Mouse (Mus musculus) midbrain, embryonic 14.5 days (tissue): ENCODE measurements at regions not wholly inside any gene's neighbourhood (a gene's known extent, or its start where the extent isn't known, plus 50 kb on each side); places are given as distances from the start of the nearest gene placed in this dataset.
A peak's percentile ranks its signal among the peaks of the same experiment; 100 is the strongest.

Experiments used
- ATAC-seq: fragments of 200-750 bp; cut with Nextera tagmentation; 2 replicates; pipeline ENCODE4 v1.8.0; 2017; ENCODE audit warnings: moderate number of reproducible peaks, moderate library complexity; ENCODE audit not compliant: low FRiP score, low TSS enrichment
- DNase-seq: peaks from one replicate; pipeline ENCODE4 v3.0.0-alpha.2; 2015
- H3K27ac ChIP-seq: fragments of 300-500 bp; sonication (generic); replicated peaks from 2 replicates; pipeline ENCODE4 v1.5.1; 2014; ENCODE audit warnings: mild to moderate bottlenecking, low read depth, low read length, moderate library complexity
- H3K27me3 ChIP-seq: fragments of 300-500 bp; sonication (generic); 2 replicates; pipeline ENCODE4 v1.6.1; 2014; ENCODE audit warnings: low read length, control low read depth, mixed read lengths; ENCODE audit not compliant: control insufficient read depth, insufficient read depth
- H3K36me3 ChIP-seq: fragments of 300-500 bp; sonication (generic); 2 replicates; pipeline ENCODE4 v1.6.1; 2014; ENCODE audit warnings: low read length, control low read depth; ENCODE audit not compliant: control insufficient read depth, insufficient read depth
- H3K4me1 ChIP-seq: fragments of 300-500 bp; sonication (generic); 2 replicates; pipeline ENCODE4 v1.6.1; 2014; ENCODE audit warnings: mild to moderate bottlenecking, antibody characterized with exemption, low read length, control low read depth; ENCODE audit not compliant: control insufficient read depth, insufficient read depth
- H3K4me2 ChIP-seq: fragments of 300-500 bp; sonication (generic); 2 replicates; pipeline ENCODE4 v1.6.1; 2014; ENCODE audit warnings: mild to moderate bottlenecking, low read length, moderate library complexity
- H3K4me3 ChIP-seq: fragments of 300-500 bp; sonication (generic); replicated peaks from 2 replicates; pipeline ENCODE4 v1.5.1; 2014; ENCODE audit warnings: low read depth, low read length
- H3K9ac ChIP-seq: fragments of 300-500 bp; sonication (generic); replicated peaks from 2 replicates; pipeline ENCODE4 v1.6.1; 2014; ENCODE audit warnings: mild to moderate bottlenecking, low read length, moderate library complexity
- H3K9me3 ChIP-seq: fragments of 300-500 bp; sonication (generic); 2 replicates; pipeline ENCODE4 v1.6.1; 2016; ENCODE audit warnings: low read length, control low read depth, mixed read lengths; ENCODE audit not compliant: control insufficient read depth
- WGBS: fragments of 180-500 bp; shearing (Covaris S2); extraction: QIAGEN DNeasy Blood & Tissue Kit; methylation state at CpG from one replicate; pipeline ENCODE4 v1.1.7; 2014; 5-methylcytosine and 5-hydroxymethylcytosine counted together

DNA sequence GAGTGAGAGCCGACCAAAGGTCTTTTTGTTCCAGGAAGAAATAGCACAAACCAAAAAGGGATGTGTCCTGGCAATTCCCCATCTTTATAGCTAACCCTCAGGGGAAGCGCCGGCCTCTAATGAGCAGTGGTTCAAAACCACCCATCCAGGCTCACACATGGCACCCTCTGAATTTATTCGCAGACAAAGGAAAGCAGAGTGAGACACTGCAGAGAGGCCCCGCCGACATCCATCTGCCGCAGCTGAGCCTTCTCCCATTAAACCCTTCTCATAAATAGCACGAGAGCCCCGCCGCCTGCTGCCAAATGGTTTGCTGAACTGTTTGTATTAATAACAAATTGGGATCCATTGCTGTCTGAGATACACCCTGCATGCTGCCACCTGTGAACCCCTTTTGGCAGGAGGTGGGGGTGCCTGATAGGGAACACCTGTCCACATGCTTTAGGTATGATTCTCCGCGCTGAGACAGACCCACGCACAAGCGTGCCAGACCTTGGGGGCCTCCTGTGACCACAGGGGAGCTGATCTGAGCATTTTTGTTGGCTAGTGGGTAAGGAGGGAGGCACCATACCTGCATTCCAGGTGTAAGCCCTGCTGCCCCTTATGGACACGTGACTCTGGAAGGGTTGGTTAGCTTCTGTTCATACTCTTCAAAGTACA lies 422.6 kb upstream of the Castor2 start:
- Histone ChIP-seq H3K36me3 (no peaks in the 10 kb centered on the region), H3K27me3 (no peaks in the 10 kb centered on the region), H3K27ac (no peak overlapping the region), H3K4me3 (no peak overlapping the region), H3K4me2 (no peak overlapping the region), H3K4me1 (no peaks in the 10 kb centered on the region), H3K9me3 (no peaks in the 10 kb centered on the region), H3K9ac (no peak overlapping the region)
- DNase-seq, result peak; percentile 48
- ATAC-seq, result no peak
- 70% methylated on average over 15 of the region's 15 CpGs for WGBS

DNA sequence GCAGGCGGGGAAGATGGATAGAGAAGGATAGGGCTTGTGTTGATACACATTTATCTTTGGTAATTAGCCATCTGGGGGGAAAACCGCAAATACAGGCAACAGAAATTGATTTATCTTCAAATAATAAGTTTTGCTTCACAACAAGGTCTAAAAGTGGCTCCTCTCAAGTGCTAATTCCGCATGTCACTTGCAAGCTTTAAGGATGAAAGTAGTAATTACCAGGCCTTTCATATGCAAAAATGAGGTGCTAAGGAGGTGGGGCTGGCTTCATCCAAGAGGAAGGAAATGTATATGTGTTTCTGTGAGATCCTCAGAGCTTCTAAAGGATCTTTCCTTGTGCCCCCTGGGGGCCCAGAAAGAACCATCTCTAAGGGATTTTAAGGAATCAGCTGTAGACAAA lies 423.9 kb upstream of the Castor2 start:
- peak; percentile 14 for DNase-seq
- H3K27ac ChIP-seq, result no peak overlapping the region
- 69% methylated on average over 3 of the region's 3 CpGs for WGBS

DNA sequence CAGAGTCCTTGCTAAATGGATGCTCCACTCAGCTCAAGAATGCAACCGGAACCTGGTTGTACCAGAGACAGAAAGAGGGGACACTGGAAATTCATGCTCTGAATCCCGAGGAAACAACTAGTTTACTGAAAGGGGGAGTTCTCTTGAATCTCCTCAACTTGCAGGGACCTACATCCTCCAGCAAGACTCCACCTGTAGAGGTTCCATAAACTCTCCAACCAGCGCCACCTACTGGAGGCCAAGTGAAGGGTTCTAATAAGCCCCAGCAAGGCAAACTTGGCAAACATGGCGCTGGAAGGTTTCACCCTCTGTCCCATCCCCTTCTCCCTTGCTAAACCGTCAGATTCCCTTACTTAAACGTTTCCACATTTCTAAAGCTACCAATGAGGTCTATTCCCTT lies 433.0 kb upstream of the Castor2 start:
- ATAC-seq, result no peak
- Histone ChIP-seq H3K27ac (no peak overlapping the region), H3K4me3 (no peak overlapping the region), H3K4me2 (no peak overlapping the region), H3K27me3 (no peaks in the 10 kb centered on the region), H3K4me1 (no peaks in the 10 kb centered on the region), H3K9ac (no peak overlapping the region), H3K9me3 (no peaks in the 10 kb centered on the region), H3K36me3 (no peaks in the 10 kb centered on the region)
- peak; percentile 58 for DNase-seq
- 38% methylated on average over 6 of the region's 6 CpGs for WGBS

More for the DNA sequence above, 423.9 kb upstream of the Castor2 start:
- Histone ChIP-seq H3K4me1 (no peaks in the 10 kb centered on the region), H3K9ac (no peak overlapping the region), H3K27me3 (no peaks in the 10 kb centered on the region), H3K9me3 (no peaks in the 10 kb centered on the region), H3K4me2 (no peak overlapping the region), H3K4me3 (no peak overlapping the region), H3K36me3 (no peaks in the 10 kb centered on the region)
- ATAC-seq, result no peak

DNA sequence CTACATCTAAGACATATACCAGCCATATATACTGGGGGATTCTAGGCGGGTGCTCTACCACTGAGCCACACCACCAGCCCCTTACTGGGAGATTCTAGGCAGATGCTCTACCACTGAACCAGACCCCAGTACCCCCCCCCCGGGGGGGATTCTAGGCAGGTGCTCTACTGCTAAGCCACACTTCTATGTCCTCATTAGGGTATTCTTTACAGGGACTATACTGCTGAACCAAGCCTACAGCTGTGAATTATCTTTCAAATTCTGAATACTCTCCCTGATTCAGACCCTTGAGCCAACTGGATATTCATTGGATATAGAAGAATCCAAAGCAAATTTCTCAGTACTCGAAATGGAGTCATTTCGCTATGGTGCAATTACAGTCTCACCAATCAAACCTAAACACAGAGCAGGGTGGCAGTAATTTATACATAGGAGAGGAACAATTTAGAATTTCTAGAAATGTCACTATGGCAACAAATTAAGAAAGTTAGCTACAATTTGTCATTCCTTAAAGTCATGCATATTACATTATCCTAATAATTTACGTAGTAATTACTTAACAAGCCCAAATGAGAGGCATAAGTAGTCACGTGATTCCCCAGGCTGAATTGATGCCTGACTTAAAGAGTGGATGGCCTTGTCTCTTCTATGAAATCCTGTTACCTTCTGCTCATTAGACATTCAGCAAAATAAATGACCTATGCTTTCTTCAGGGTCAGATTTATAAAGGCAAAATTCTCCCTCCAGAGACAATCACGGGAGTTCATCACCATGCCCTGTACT lies 436.8 kb upstream of the Castor2 start:
- Histone ChIP-seq H3K36me3 (no peaks in the 10 kb centered on the region), H3K9me3 (no peaks in the 10 kb centered on the region), H3K4me1 (no peaks in the 10 kb centered on the region), H3K27ac (no peak overlapping the region), H3K4me2 (no peak overlapping the region), H3K4me3 (no peak overlapping the region), H3K27me3 (no peaks in the 10 kb centered on the region), H3K9ac (no peak overlapping the region)
- DNase-seq (no peak), ATAC-seq (no peak)
- 87% methylated on average over 7 of the region's 7 CpGs for WGBS

DNA sequence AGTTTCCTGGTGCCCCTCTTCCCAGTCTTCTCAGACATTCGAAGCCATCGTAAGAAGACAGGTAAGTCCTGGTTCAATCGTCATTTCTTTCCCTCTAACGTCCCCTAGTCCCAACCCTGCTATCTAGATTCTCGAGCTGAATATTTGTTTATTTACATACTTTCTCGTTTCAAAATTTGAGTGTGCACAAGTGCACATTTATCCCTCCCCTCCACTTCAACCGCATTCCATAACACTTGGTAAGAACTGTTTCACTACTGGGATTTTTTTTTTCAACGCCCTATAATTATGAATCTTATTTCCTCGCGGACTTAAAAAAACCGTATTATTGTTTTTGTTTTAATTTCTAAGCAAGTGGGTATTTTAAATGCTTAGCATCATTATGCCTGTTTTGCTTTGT lies 439.2 kb upstream of the Castor2 start:
- Histone ChIP-seq H3K4me2 (no peak overlapping the region), H3K27me3 (no peaks in the 10 kb centered on the region), H3K36me3 (no peaks in the 10 kb centered on the region), H3K9ac (no peak overlapping the region), H3K27ac (no peak overlapping the region), H3K4me1 (no peaks in the 10 kb centered on the region), H3K9me3 (no peaks in the 10 kb centered on the region), H3K4me3 (no peak overlapping the region)
- ATAC-seq, result no peak
- no peak for DNase-seq
- WGBS, result 92% methylated on average over 11 of the region's 11 CpGs

DNA sequence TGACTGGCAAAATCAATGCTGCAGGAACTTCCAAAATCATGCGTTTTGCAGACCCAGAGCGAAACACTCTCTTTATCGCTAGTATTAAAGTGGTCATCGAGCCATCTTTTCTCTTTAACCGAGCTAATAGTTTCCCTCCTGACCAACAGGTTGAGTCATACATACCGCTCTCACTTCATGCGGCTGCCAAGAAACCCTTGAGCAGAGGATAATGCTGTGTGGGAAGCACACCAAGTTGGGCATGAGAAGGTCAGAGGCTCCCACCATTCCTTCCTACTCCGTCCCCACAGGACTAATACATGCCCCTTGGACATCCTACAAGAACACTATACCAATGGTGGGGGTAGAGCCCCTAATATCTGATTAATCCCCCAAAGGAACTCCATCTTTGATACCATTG lies 442.7 kb upstream of the Castor2 start:
- H3K27me3 ChIP-seq, result no peaks in the 10 kb centered on the region
- no peak for DNase-seq
- H3K9ac ChIP-seq, result no peak overlapping the region
- ATAC-seq, result no peak
- no peaks in the 10 kb centered on the region for H3K9me3 ChIP-seq
- no peak overlapping the region for H3K4me3 ChIP-seq
- no peak overlapping the region for H3K27ac ChIP-seq
- 95% methylated on average over 8 of the region's 8 CpGs for WGBS
- no peaks in the 10 kb centered on the region for H3K36me3 ChIP-seq
- no peak overlapping the region for H3K4me2 ChIP-seq
- no peaks in the 10 kb centered on the region for H3K4me1 ChIP-seq

DNA sequence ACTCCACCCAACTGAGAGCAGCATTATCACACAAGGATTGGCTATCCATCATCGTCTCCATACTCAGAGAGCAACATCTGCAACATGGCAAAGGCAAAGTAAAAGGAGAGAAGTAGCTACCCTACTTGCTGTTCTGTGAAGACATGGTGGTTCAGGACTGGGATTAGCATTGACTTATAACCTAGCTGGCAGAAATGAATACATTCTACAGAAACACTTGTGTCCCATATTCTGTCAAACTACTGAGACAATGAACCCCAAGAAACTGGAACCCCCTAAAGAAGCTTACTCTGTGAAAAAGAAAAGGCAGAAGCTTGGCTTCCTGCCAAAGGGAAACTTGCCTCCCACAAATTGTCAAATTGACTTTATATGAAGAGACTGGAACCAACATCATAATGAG lies 446.1 kb upstream of the Castor2 start:
- WGBS, result 87% methylated on average over 1 of the region's 1 CpGs
- DNase-seq, result no peak

DNA sequence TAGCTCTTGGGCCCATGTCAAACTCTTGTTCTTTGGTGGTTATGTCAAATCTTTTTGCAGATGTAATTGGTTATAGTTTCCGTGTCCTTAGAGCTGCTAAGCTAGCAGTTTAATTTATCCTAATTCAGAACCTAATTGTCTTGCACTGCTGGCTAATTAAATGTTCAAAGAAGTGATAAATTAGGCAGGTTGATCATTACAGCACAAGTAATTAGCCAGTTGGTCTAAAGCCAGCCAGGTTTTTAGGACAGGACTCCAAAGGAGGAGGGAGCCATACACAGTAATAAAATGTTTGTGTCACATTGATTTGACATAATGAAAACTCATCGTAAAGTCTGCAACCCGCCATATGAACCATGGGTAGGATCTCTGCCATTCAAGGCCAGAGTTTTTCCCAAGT lies 449.3 kb upstream of the Castor2 start:
- no peaks in the 10 kb centered on the region for H3K36me3 ChIP-seq
- ATAC-seq (no peak), DNase-seq (no peak)
- no peak overlapping the region for H3K4me3 ChIP-seq
- no peak overlapping the region for H3K4me2 ChIP-seq
- H3K4me1 ChIP-seq, result no peaks in the 10 kb centered on the region
- H3K27me3 ChIP-seq, result no peaks in the 10 kb centered on the region
- no peaks in the 10 kb centered on the region for H3K9me3 ChIP-seq
- H3K9ac ChIP-seq, result no peak overlapping the region
- no peak overlapping the region for H3K27ac ChIP-seq
- 87% methylated on average over 3 of the region's 3 CpGs for WGBS

More for the DNA sequence above, 446.1 kb upstream of the Castor2 start:
- H3K36me3 ChIP-seq, result no peaks in the 10 kb centered on the region
- no peaks in the 10 kb centered on the region for H3K27me3 ChIP-seq
- H3K9me3 ChIP-seq, result no peaks in the 10 kb centered on the region
- H3K9ac ChIP-seq, result no peak overlapping the region
- H3K4me2 ChIP-seq, result no peak overlapping the region
- no peak for ATAC-seq
- no peak overlapping the region for H3K27ac ChIP-seq
- H3K4me3 ChIP-seq, result no peak overlapping the region
- no peaks in the 10 kb centered on the region for H3K4me1 ChIP-seq

DNA sequence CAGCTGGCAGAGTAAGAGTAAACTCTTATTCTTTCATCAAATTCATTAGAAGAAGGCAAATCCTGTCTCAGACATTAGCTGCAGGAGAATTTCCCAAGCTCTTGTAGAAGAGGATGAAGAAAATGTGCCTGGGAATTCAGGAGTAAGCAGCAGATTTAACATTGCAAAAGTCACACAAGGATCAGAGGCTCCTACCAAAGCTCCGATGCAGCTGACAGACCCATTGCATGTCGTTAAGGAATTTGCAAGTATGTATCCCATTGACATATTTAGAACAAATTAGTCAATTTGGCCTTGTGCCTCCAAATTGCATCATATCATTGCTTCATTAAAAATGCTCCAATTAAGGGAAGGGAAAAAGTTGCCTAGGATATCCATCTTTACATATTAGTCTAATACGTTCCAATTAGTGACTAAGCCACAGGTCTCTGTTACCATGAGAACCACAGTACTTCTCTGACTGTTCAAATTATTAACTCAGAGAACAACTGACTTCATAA lies 453.8 kb upstream of the Castor2 start:
- no peak overlapping the region for H3K4me2 ChIP-seq
- H3K27me3 ChIP-seq, result no peaks in the 10 kb centered on the region
- 94% methylated on average over 3 of the region's 3 CpGs for WGBS
- DNase-seq, result no peak
- H3K27ac ChIP-seq, result no peak overlapping the region
- no peak for ATAC-seq
- no peaks in the 10 kb centered on the region for H3K36me3 ChIP-seq
- no peaks in the 10 kb centered on the region for H3K9me3 ChIP-seq
- no peak overlapping the region for H3K4me3 ChIP-seq
- H3K4me1 ChIP-seq, result no peaks in the 10 kb centered on the region
- no peak overlapping the region for H3K9ac ChIP-seq
